Mouse (Mus musculus): ENCODE measurements at regions not wholly inside any gene's neighbourhood (a gene's known extent, or its start where the extent isn't known, plus 50 kb on each side); places are given as distances from the start of the nearest gene placed in this dataset.

DNA sequence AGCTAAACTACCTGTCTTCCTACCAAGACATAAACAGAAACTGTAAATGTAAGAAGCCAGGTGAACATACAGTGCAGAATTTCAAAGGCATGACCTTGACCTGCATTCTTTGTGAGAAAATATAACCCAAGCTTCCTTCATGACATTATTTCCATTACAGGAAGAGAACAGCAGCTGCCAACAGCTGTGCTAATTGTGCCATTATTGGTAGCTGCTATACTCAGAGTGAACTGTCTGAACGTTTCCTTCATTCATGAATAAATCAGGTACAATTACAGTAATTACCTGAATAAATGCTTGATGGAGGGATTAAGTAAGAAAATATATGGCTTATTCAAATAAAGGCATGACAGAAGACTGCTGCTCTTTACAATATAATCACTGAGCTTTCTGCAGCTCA, 696.3 kb upstream of the Luzp2 start:
- TF ChIP-seq POLR2A (IDR thresholded peaks at IDR 0.05; ENCODE audit: extremely low read depth, insufficient read depth, low read length), result no peak
- TF ChIP-seq CTCF (IDR thresholded peaks at IDR 0.05; ENCODE audit: low read depth, low read length), result no peak
